Mouse (Mus musculus) gastrocnemius, adult 18-20 months (tissue): ENCODE measurements around the gene Peg10. TPM values are rescaled to one million over a fixed set of nuclear protein-coding genes. Genes with fewer than 3 reads are reported as not detected.

Experiments
- DNase-seq: peaks from one replicate; pipeline ENCODE4 v3.0.0; 2021; ENCODE audit warnings: low spot score
- long read RNA-seq, 2 experiments: library from polyadenylated mRNA; stranded (forward); transcript quantifications; one replicate each; pipeline ENCODE4 v2.0.0; 2021
- total RNA-seq, 2 experiments: library from RNA; stranded (reverse); gene quantifications; 2 replicates each; pipeline ENCODE4 v1.2.3; 2021

The Peg10 gene
- 1 to 10 TPM; 1.1 to 1.3 TPM for total RNA-seq
- long read RNA-seq, experiment 1: 0 reads
- long read RNA-seq, experiment 2, partial matches to known transcripts: 0 of 1 reads
- long read RNA-seq, experiment 2, other reads (novel, unspliced or antisense): 1 of 1 reads

DNA sequence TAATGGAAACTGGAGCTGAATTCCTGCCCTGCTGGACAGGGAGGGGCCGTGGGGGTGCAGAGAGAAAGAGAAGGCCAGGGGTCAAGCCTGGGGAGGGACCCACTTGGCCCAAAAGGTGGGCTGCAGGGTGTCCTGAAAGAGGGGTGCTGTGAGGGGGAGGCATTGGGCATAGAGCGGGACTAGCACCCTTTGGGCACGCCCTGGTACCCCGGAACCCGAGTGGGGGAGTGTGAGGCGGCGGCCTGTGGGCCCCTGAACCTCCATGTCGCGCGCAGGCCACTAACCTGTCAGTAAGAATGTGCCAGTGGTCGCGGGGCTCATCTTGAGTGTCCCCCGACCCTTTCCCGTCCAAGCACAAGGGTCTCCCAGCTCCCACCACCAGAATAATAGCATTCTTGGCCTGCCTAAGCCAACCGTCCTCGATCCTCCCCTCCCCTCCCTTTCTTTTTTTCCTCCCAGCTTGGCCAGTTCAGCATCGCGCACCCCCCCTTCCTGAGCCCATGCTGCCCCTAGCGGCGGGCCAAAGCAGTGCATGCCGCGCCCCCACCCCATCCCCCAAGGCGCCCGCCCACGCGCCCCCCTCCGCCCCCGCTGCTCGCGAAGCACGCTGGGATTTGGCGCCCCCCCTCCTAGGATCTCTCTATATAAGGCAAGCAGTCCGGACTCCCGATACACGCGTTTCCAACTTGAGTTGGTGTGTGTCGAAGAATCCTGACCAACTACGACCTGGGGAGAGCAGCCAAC is at the start of gene Peg10, which contains the start of gene Sgce:
Gene Peg10, plus strand, starts transcription at position 611 of the 744 bp plus-strand sequence.
Gene Sgce, minus strand, starts transcription at position 512 of the 744 bp plus-strand sequence.
- peak; percentile 73 for DNase-seq

GRCm38 (mm10) chr6:4701641-4702040 is 45.5 kb upstream of the Peg10 start:
- DNase-seq: peak; percentile 56

DNA sequence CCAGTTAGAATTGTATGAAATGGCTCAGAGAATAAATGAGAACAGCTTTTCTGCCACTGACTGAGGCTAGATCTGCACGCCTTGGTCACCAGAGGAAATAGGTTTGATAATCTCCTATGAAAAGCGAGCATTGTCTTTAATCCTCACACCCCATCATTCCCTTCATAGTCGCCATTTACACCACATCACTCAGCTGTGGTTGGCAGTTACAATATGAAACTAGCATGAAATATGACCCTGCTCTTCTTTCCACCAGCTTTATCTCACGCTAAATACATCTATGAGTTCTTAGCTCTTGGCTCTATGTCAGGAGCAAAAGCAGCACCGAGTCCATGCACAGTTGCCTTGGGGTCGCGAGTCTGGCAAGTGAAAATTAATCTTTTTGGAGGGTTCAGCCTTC is 43.2 kb upstream of the Peg10 start:
- no peak for DNase-seq

DNA sequence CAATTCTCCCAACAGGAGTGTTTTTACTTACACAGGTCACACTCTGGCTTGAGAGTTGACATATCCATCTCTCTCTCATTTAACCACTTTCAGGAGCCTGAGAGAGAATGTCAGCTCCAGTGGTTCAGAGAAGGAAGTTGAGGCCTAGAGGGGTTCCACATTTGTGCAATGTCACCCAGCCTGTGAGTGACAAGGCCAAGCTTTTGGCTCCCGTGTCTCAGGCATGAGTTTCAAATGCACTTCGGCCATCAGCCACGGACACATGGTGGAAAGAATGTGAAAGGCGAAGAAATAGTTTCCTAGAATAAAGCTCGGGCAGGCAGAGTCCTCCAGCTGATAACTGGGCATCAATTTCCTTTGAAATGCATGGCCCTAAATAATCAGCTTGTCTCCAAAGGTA is 40.7 kb upstream of the Peg10 start:
- peak; percentile 59 for DNase-seq

- peak; percentile 62 for DNase-seq
Observed at GRCm38 (mm10) chr6:4708971-4709370, 38.1 kb upstream of the Peg10 start.

DNA sequence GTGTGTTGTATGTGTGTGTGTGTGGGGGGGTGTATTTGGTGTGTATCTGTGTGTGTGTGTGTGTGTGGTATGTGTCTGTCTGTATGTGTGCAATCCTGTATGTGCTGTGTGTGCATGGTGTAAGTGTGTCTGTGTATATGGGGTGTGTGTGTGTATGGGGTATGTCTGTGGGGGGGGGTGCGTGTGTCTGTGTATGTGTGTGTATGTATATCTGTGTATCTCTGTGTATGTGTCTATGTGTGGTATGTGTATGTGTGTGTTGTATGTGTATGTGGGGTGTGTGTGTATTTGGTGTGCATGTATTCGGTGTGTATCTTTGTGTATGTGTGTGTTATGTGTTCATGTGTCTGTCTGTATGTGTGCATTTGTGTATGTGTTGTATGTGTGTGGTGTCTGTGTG is 30.9 kb upstream of the Peg10 start:
- DNase-seq: no peak

DNA sequence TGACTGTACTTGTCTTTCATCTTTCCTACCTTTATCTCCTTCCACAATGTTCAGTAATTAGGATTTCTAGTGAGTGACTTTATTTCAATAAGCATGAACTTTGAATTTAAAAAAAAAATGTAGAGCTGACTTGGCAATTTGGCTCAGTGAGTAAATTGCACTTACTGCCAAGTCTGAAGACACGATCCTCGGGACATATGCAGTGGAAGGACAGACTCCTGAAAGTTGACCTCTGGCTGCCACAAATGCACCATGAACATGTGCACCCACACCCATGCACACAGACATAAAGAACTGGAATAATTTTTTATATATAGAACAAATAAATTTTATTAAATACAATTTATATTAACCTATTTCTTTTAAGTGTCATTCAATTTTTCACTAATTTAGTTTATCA is 29.8 kb upstream of the Peg10 start:
- DNase-seq: no peak

DNA sequence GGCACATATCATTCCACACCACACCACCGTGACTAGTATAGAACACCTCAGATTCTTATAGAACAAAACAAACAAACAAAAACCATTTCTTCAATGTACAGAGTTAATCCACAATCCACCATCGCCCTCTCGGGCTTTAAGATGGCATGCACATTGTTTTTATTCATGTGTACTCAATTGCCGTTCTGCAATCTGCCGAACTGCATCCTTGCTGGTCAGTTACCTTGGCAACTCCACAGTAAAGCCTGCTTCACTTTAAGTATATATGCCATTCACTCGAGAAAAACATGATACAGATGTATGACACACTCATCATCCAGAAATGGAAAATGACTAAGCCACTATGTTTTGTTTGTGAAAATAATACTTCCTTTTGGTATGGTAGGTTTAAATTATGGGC is 25.0 kb upstream of the Peg10 start:
- no peak for DNase-seq

- DNase-seq: no peak
Observed at GRCm38 (mm10) chr6:4722739-4723138, 24.4 kb upstream of the Peg10 start.

DNA sequence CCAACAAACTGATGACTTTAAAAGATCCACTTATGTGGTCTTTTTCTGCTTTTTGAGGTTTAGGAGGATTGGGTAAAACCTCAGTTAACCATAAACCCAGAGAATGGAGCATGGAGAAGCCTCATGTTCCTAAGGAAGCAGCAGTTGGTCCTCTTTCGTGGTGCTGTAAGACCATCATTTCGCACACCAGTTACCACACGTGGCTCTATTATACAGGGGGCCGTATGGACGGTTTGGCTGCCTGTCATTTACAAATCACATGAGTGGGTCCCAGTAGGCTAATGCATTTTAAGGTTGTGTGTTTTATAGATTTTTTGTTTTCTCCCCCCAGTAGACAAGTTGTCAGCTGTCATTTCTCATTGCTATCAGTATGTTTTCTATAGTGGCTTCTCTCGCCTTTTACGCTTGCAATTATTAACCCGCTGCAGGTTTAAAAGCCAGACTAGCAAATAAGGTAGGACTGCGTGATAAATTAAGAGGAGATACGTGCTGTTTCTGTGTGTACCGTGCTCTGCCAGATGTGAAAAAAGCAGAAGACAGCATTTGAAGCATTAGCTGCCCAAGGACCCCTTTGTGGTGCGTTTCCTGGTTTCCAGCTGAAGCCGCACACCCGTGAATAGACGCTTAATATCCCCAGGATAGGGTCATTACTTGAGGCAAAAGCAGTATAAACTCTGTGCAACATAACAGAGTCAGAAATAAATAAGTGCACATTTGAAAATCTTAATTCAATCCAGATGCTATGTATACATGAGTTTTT is 22.9 kb upstream of the Peg10 start:
- DNase-seq: no peak

DNA sequence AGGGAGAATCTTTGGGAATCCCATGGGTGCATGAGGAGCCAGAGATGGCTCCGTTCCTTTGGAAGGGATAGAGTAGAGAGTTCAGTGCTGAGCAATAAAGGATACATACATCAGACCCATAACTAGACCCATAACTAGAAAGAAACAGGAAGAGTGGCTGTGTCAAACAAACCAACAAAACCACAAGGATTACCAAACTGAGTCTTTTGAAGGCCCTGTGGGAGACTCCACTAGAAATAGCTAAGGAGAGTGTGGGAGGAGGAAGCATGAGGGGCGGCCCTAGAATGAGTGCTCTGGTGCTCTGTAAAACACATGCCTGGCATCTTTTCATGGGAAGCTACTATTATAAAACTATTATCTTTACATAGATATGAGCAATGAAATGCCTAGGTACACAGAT is 18.8 kb upstream of the Peg10 start:
- DNase-seq: no peak

- DNase-seq: no peak
Observed at GRCm38 (mm10) chr6:4731675-4732074, 15.4 kb upstream of the Peg10 start.

GRCm38 (mm10) chr6:4733208-4733607 is 13.9 kb upstream of the Peg10 start:
- no peak for DNase-seq

GRCm38 (mm10) chr6:4736372-4736771 is 10.7 kb upstream of the Peg10 start:
- no peak for DNase-seq

GRCm38 (mm10) chr6:4738034-4738629 is 9.0 kb upstream of the Peg10 start:
- DNase-seq: no peak

DNA sequence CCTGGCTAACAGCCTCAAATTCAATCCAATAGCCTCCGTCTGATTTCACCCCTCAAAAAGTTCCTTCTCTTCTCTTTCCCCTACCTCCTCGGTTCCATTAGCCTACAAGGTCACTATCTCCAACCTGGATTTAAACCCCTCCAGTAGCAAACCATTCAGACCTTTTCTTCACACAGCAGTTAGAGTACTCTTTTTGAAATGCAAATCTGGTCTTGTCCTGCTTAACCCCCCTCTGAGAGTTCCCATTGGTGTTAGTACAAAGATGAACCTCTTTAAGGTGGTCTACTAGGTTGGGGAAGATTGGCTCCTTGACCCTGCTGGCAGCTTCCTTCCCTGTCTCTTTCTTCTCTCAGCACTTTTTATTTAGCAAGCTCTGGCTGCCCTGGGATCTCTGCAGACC is 8.4 kb upstream of the Peg10 start:
- DNase-seq: no peak

DNA sequence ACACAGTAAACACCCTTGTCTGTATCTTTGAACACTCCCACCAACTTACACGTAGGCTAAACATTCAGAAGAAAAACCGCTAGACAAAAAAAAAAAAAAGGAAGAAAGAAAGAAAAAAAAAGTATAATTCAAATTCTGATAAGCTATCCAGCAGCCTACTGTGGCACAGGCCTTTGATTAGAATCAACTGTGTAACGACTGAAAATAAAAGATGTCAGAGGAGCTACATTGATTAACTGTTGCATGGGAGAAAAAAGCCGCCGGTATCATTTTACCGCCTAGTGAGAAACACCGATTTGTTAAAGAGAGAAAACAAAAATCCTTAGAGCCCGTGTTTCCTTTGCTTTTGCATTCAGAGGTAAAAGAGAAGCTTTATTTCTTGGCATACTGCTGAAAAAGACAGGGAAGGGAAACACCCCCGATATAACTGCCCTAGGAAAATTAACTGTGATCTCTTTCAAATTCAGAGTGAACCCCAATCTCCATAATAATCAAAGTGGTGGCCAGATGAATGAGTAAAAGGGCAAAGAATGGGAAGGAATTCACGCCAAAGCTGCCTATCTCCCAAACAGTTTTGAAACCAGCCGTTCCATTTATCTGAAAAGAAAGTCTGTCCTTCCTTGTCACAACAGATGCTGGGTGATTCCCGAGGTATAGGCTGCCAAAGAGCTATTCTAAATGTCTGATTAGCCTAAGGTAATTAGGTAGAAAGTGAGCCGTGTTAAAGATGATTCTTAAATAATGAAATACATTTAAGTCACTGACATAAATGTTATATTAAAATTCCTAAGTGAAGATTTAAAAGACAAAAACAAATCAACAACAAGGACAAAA is 7.4 kb upstream of the Peg10 start:
- DNase-seq: no peak

DNA sequence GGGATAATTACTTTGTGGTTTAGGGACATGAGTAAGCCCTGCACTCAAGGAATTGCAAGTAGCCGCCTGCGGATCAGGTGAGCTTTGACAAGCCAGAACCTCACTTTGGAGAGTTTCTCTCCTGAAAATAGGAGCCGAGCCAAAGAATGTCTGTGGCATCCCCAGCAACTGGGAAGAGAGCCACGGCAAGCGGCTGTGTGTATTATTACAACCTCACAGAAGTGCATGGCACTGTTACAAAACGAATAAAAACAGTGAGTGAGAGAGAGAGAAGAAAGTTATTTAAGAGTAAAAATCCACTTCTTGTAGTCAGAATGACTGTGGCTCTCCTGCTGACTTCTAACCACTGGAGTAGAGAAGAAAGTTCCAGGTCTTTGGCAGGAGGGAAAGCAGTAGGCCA is 6.6 kb upstream of the Peg10 start:
- peak; percentile 45 for DNase-seq

- DNase-seq: no peak
Observed at GRCm38 (mm10) chr6:4746036-4746695, 940 bp upstream of the Peg10 start.

DNA sequence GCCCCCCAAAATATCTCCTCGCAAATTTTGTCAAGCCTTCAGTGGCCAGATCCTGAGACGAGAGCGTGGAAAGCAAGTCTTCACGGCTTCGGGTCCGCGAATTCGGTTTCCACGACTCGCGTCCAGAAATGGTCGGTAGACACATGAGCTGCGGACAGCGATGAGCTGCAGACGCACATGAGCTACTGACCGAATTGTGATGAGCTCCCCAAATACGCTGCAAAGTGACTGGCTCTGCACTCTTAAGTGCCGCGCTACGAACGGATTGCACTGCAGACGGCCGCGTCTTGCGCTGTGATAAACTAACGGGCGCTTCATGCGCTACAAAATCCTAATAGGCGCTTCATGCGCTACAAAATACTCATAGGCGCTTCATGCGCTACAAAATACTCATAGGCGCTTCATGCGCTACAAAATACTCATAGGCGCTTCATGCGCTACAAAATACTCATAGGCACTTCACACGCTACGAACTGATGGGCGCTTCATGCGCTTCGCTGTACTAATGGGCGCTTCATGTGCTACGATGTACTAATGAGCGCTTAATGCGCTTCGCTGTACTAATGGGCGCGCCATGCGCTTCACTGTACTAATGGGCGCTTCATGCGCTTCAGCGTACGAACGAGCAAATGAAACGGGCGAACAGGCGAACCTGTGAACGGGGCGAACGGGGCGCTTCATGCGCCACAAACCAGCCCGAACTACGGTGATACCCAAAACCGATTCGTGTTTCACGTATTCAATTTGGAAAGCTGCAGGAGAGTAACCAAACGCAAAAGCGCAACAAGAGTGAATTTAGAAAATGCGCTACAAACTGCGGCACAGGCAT is 785 bp downstream of the Peg10 start:
- DNase-seq: peak; percentile 26
